Mouse (Mus musculus): ENCODE measurements around the gene Lipe.

DNA sequence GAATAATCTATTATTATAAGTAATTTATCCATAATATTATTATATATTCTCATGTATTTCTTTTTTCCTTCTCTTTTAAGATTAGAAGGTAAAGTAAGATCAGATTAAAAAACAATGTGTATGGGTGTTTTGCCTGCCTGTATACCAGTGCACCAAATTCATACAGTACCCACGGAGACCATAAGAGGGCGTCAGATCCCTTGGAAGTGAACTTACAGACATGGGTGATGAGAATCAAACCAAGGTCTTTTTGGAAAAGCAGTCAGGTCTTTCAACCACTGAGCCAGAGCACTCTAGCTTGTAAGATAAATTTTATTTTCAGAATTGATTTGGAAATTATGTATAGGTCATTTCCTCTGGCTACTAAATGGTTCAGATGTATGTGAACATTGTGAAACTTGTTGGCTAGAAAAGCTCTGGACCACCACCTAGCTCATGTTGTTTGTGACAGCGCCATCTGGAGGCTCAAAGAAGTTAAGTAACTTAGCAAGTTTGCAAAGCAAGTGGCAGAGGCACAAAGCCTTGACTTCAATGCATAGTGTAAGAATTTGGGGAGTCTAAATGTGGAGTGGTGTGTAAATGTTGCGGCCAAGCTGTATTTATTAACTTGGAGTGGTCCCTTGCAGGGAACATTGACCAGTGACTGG, 10.7 kb upstream of the Lipe start:
- TF ChIP-seq CTCF (IDR thresholded peaks at IDR 0.05; ENCODE audit: control insufficient read depth, insufficient read depth, insufficient replicate concordance, low read depth, low read length) (no peak), POLR2A (IDR thresholded peaks at IDR 0.05; ENCODE audit: control insufficient read depth, low read depth, low read length) (no peak)
